Mouse (Mus musculus): ENCODE measurements around the gene D430042O09Rik. TPM values are rescaled to one million over a fixed set of nuclear protein-coding genes. Genes with fewer than 3 reads are reported as not detected.

Gene D430042O09Rik
- polyA plus RNA-seq, 2 experiments, result 2.2 TPM

- H3K27ac ChIP-seq, result no peak overlapping the region
- no peaks in the 10 kb centered on the region for H3K36me3 ChIP-seq (replicated peaks; ENCODE audit: control insufficient read depth, insufficient read depth, low read depth)
- no peak overlapping the region for H3K9ac ChIP-seq (replicated peaks)
- TF ChIP-seq EP300 (IDR thresholded peaks at IDR 0.05; ENCODE audit: low read depth), result no peak
- no peak for TF ChIP-seq CTCF (IDR thresholded peaks at IDR 0.05; ENCODE audit: low read depth)
- no peak for ATAC-seq (ENCODE audit: insufficient read depth)
- H3K27me3 ChIP-seq (ENCODE audit: control insufficient read depth, insufficient read depth, low read length), result no peaks in the 10 kb centered on the region
- H3K4me3 ChIP-seq (ENCODE audit: insufficient read depth in 1 of 2, low read depth in 2 of 2, low read length in 2 of 2), result no peak overlapping the region
- no peaks in the 10 kb centered on the region for H3K9me3 ChIP-seq (ENCODE audit: control insufficient read depth, low read length)
- DNase-seq (ENCODE audit: low read depth in 3 of 3, low spot score in 3 of 3), result no peak
- 60% methylated on average over 1 of the region's 1 CpGs for WGBS (ENCODE audit: insufficient replicate concordance)
- H3K4me2 ChIP-seq (ENCODE audit: low read depth), result no peak overlapping the region
- H3K4me1 ChIP-seq (replicated peaks; ENCODE audit: control insufficient read depth in 2 of 2, insufficient read depth in 2 of 2, low read length in 1 of 2), result 0 out of 4 replicates have a peak, but pooled peaks cover 0 to 2% of the 10 kb centered on the region in 2 experiments
Measured at GRCm38 (mm10) chr7:125744774-125745173, 37.1 kb downstream of the D430042O09Rik start.

- Histone ChIP-seq H3K9me3 (ENCODE audit: control insufficient read depth, low read length) (no peaks in the 10 kb centered on the region), H3K4me1 (replicated peaks; ENCODE audit: control insufficient read depth in 2 of 2, insufficient read depth in 2 of 2, low read length in 1 of 2) (no peaks in the 10 kb centered on the region), H3K9ac (replicated peaks) (no peak overlapping the region), H3K4me2 (ENCODE audit: low read depth) (no peak overlapping the region), H3K4me3 (ENCODE audit: insufficient read depth in 1 of 2, low read depth in 2 of 2, low read length in 2 of 2) (no peak overlapping the region), H3K36me3 (replicated peaks; ENCODE audit: control insufficient read depth, insufficient read depth, low read depth) (no peaks in the 10 kb centered on the region), H3K27me3 (ENCODE audit: control insufficient read depth, insufficient read depth, low read length) (no peaks in the 10 kb centered on the region), H3K27ac (no peak overlapping the region)
- TF ChIP-seq CTCF (IDR thresholded peaks at IDR 0.05; ENCODE audit: low read depth) (no peak), EP300 (IDR thresholded peaks at IDR 0.05; ENCODE audit: low read depth) (no peak)
- ATAC-seq (ENCODE audit: insufficient read depth) (peak; percentile 59; the same call in 1 of the 2 replicates), DNase-seq (ENCODE audit: low read depth in 3 of 3, low spot score in 3 of 3) (no peak)
- 46% methylated on average over 2 of the region's 2 CpGs for WGBS (ENCODE audit: insufficient replicate concordance)
Measured at GRCm38 (mm10) chr7:125746621-125747315, 39.1 kb downstream of the D430042O09Rik start.

DNA sequence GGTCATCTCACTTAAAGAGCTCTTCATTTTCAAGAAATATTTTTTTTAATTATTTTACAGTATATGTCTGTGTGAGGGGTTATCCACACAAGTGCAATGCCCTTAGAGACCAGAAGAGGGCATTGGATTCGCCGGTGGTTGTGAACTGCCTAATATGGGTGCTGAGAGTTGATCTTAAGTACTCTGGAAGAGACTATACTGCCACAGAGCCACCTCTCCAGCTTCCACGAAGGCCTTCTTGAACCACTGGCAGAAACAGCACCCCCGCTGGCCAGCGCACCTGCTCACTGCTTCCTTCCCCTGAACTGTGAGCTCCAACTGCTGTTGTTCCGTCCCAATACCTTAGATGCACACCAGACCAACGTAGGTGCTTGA lies 39.6 kb downstream of the D430042O09Rik start:
- Histone ChIP-seq H3K27me3 (ENCODE audit: control insufficient read depth, insufficient read depth, low read length) (no peaks in the 10 kb centered on the region), H3K4me2 (ENCODE audit: low read depth) (no peak overlapping the region), H3K9ac (replicated peaks) (no peak overlapping the region), H3K4me1 (replicated peaks; ENCODE audit: control insufficient read depth in 2 of 2, insufficient read depth in 2 of 2, low read length in 1 of 2) (no peaks in the 10 kb centered on the region), H3K27ac (no peak overlapping the region), H3K36me3 (replicated peaks; ENCODE audit: control insufficient read depth, insufficient read depth, low read depth) (no peaks in the 10 kb centered on the region), H3K4me3 (ENCODE audit: insufficient read depth in 1 of 2, low read depth in 2 of 2, low read length in 2 of 2) (no peak overlapping the region), H3K9me3 (ENCODE audit: control insufficient read depth, low read length) (no peaks in the 10 kb centered on the region)
- no peak for DNase-seq (ENCODE audit: low read depth in 3 of 3, low spot score in 3 of 3)
- ATAC-seq (ENCODE audit: insufficient read depth), result peak; percentile 35; the same call in 1 of the 2 replicates
- TF ChIP-seq EP300 (IDR thresholded peaks at IDR 0.05; ENCODE audit: low read depth) (no peak), CTCF (IDR thresholded peaks at IDR 0.05; ENCODE audit: low read depth) (peak; percentile 48)
- 52% methylated on average over 7 of the region's 7 CpGs for WGBS (ENCODE audit: insufficient replicate concordance)

DNA sequence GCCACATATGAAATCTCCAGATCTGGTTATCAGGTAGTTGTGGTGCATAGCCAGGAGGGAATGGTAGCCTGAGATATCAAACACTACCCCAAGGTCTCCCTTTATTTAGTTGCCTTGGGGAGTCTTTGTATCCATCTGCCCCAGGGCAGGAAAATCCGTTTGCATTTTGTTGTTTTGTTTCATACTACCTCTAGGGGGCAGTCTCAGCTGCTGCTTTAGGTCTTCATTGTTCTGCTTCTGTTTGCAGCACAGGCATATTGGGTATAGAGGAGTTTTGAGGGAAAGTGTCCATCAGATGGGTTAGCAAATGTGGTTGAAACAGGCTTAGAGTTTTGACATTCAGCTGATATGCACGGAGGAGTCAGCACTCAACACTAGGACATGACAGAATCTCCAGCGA lies 40.5 kb downstream of the D430042O09Rik start:
- Histone ChIP-seq H3K9me3 (ENCODE audit: control insufficient read depth, low read length) (no peaks in the 10 kb centered on the region), H3K4me3 (ENCODE audit: insufficient read depth in 1 of 2, low read depth in 2 of 2, low read length in 2 of 2) (no peak overlapping the region), H3K4me1 (replicated peaks; ENCODE audit: control insufficient read depth in 2 of 2, insufficient read depth in 2 of 2, low read length in 1 of 2) (no peaks in the 10 kb centered on the region), H3K36me3 (replicated peaks; ENCODE audit: control insufficient read depth, insufficient read depth, low read depth) (no peaks in the 10 kb centered on the region), H3K27ac (no peak overlapping the region), H3K9ac (replicated peaks) (no peak overlapping the region), H3K4me2 (ENCODE audit: low read depth) (no peak overlapping the region), H3K27me3 (ENCODE audit: control insufficient read depth, insufficient read depth, low read length) (no peaks in the 10 kb centered on the region)
- no peak for TF ChIP-seq EP300 (IDR thresholded peaks at IDR 0.05; ENCODE audit: low read depth)
- TF ChIP-seq CTCF (IDR thresholded peaks at IDR 0.05; ENCODE audit: low read depth), result peak; percentile 72
- 50% methylated on average over 3 of the region's 3 CpGs for WGBS (ENCODE audit: insufficient replicate concordance)
- DNase-seq (ENCODE audit: low read depth in 3 of 3, low spot score in 3 of 3) (no peak), ATAC-seq (ENCODE audit: insufficient read depth) (no peak)

DNA sequence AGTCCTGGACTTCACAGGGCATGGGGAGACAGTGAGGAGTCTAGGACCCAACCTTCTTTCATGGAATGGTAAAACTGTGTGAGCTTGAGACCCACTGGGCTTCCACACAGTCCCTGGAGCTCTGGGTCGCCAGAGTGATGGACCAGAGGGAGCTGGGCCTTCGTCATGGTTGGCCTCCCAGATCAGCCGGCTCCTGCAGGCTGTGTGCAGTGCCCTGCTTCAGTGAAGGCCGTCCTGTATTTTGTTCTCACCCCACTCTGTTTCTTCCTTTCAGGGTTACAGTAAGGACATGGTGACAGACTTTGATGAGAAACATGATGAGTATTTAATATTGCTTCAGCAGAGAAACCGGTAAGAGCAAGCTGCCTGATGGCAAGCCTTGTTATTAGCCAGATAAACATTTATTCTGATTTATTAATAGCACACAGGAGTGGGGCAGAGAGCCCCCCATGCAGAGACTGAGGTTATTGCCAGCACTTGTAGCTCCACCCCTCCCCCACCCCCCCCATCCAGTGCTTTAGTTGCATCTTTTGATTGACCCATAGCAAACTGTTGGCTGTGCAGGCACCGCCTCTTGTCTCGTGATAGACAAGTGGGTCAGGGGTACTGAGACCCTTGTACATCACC lies 45.1 kb downstream of the D430042O09Rik start:
- no peaks in the 10 kb centered on the region for H3K36me3 ChIP-seq (replicated peaks; ENCODE audit: control insufficient read depth, insufficient read depth, low read depth)
- no peak for TF ChIP-seq CTCF (IDR thresholded peaks at IDR 0.05; ENCODE audit: low read depth)
- no peak for TF ChIP-seq EP300 (IDR thresholded peaks at IDR 0.05; ENCODE audit: low read depth)
- no peaks in the 10 kb centered on the region for H3K9me3 ChIP-seq (ENCODE audit: control insufficient read depth, low read length)
- 0 out of 4 replicates have a peak, but pooled peaks cover 0 to 3% of the 10 kb centered on the region in 2 experiments for H3K4me1 ChIP-seq (replicated peaks; ENCODE audit: control insufficient read depth in 2 of 2, insufficient read depth in 2 of 2, low read length in 1 of 2)
- no peak overlapping the region for H3K27ac ChIP-seq
- WGBS (ENCODE audit: insufficient replicate concordance), result 70% methylated on average over 7 of the region's 7 CpGs
- H3K9ac ChIP-seq (replicated peaks), result no peak overlapping the region
- no peak overlapping the region for H3K4me3 ChIP-seq (ENCODE audit: insufficient read depth in 1 of 2, low read depth in 2 of 2, low read length in 2 of 2)
- DNase-seq (ENCODE audit: low read depth in 3 of 3, low spot score in 3 of 3) (no peak), ATAC-seq (ENCODE audit: insufficient read depth) (no peak)
- H3K27me3 ChIP-seq (ENCODE audit: control insufficient read depth, insufficient read depth, low read length), result no peaks in the 10 kb centered on the region
- H3K4me2 ChIP-seq (ENCODE audit: low read depth), result no peak overlapping the region
